Mouse (Mus musculus) heart, postnatal 14 days (tissue): ENCODE results near the gene Pet2. TPM values are rescaled to one million over a fixed set of nuclear protein-coding genes. Genes with fewer than 3 reads are reported as not detected.

Source experiments
- DNase-seq, 2 experiments: peaks; one replicate each; pipeline ENCODE4 v3.0.0; 2021 to 2022
- intact Hi-C: fragments of 180-260 bp; cut with DNase I; formaldehyde crosslinking; loops from one replicate; pipeline ENCODE4 v1.15.1; 2025
- long read RNA-seq, 2 experiments: library from polyadenylated mRNA; stranded (forward); transcript quantifications; one replicate each; pipeline ENCODE4 v2.0.0; 2021
- total RNA-seq, 2 experiments: library from RNA; stranded (reverse); gene quantifications; 2 replicates each; pipeline ENCODE4 v1.2.3; 2021

Gene Pet2
- not detected for total RNA-seq
- long read RNA-seq, experiment 1 = 0 reads
- long read RNA-seq, experiment 2 = 0 reads

GRCm38 (mm10) chrX:89409589-89409988 is at the start of gene Pet2:
Gene Pet2 (minus strand): TSS chrX:89409689.
- intact Hi-C loops = no loop called here
- no peak for DNase-seq
